ENCODE assay signal across 42 mouse cellular contexts in the genomic region with DNA sequence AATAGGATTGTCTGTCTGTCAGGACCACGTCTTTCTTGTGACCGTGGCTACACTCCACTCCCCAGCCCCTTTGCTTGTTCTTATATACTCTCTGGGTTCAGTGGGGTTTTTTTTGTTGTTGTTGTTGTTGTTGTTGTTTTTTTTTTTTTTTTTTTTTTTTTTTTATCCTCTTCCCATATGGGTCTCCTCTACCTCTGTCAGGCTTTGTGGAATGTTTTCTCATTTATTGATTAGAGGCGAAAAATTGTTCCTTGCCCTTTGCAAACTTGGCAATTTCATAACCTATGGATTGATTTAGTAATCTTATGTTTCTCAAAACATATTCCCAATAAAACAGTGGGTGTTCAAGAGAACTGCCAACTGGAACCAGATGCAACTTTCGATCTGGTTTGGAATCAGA. TPM values are rescaled to one million over a fixed set of nuclear protein-coding genes. Genes with fewer than 3 reads are reported as not detected.
"Had no signal": no experiment of that assay in that cellular context is flagged by ENCODE, and none has a peak within 500 bp of the region (broad histone marks: within the 10 kb centered on the region; RNA-seq: fewer than 3 reads in every experiment).

Mup12 (minus strand) TSS at position 101 of the 400 bp plus-strand sequence.

RNA-seq across cellular contexts. Expression of gene Mup12, which starts in this region (rescaled TPM):
- total RNA-seq: heart, postnatal 10 days; heart, postnatal 14 days; heart, postnatal 25 days; heart, postnatal 36 days; heart, postnatal 4 days; hematopoietic stem cell, adult 5-6 weeks; hindbrain, postnatal 0 days; layer of hippocampus, adult 18-20 months; layer of hippocampus, adult 2 months; layer of hippocampus, adult 8-10 months; layer of hippocampus, postnatal 10 days; layer of hippocampus, postnatal 14 days; layer of hippocampus, postnatal 25 days; layer of hippocampus, postnatal 36 days; left cerebral cortex, adult 18-20 months; left cerebral cortex, adult 2 months had no signal
- polyA plus RNA-seq: heart, embryonic 10.5 days; heart, embryonic 11.5 days; heart, embryonic 12.5 days; heart, embryonic 13.5 days; heart, embryonic 14.5 days; heart, embryonic 15.5 days; heart, embryonic 16.5 days; heart, postnatal 0 days; hindbrain, embryonic 10.5 days; hindbrain, embryonic 11.5 days; hindbrain, embryonic 12.5 days; hindbrain, embryonic 13.5 days; hindbrain, embryonic 14.5 days; hindbrain, embryonic 15.5 days; hindbrain, embryonic 16.5 days; hindbrain, postnatal 0 days; inflammation-experienced regulatory T-cells, adult 6 months; intestine, embryonic 14.5 days; intestine, embryonic 15.5 days; intestine, embryonic 16.5 days; intestine, postnatal 0 days; kidney, adult 2 months; kidney, embryonic 14.5 days; kidney, embryonic 15.5 days; kidney, embryonic 16.5 days; kidney, postnatal 0 days; large intestine, adult 2 months had no signal
